Mouse (Mus musculus) heart, adult 2 months (tissue): ENCODE results near the gene Tle6.
"Not testable (repeated sequence)": the region's sequence is repeated elsewhere in the genome, so short reads cannot be mapped to it uniquely, and the experiment has no call there.

ENCODE experiments used
- CTCF ChIP-seq: fragments of 200-600 bp; IDR thresholded peaks from 2 replicates; pipeline ENCODE4 v1.8.1; 2022; ENCODE audit warnings: antibody characterized with exemption, mild to moderate bottlenecking, moderate library complexity
- EP300 ChIP-seq: fragments of 200-500 bp; IDR thresholded peaks from 2 replicates; pipeline ENCODE4 v1.6.1; 2011; ENCODE audit warnings: low read depth, low read length, control low read depth; ENCODE audit not compliant: insufficient read depth
- POLR2A ChIP-seq: fragments of 200-500 bp; IDR thresholded peaks from 2 replicates; pipeline ENCODE4 v1.6.1; 2011; ENCODE audit warnings: mild to moderate bottlenecking, low read depth, low read length, control low read depth; ENCODE audit not compliant: insufficient read depth

GRCm38 (mm10) chr10:81640825-81641224 lies 40.0 kb upstream of the Tle6 start:
- TF ChIP-seq EP300, CTCF, POLR2A: not testable (repeated sequence)
